ENCODE assay signal across 1 mouse cellular context in the genomic region with DNA sequence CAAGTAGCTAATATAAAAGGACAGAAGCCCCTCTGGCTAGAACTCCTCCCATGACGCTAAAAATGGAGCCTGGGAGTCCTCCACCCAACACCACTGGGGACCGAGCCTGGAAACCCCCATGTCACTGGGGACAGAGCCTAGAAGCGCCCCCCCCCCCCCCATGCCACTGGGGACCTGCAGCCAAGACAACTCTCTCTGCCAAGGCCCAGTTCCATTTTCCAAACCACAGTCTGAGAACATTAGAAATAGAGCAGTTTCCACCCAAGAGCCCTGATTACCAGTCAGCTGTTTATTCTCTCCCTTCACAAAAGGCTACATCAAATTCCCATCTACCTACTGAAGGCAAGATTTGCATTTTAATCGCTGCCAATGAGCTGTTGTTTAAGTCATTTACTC.
A peak's percentile ranks its signal among the peaks of the same experiment; 100 is the strongest.
TF ChIP-seq lines count a peak whose summit lies in the region.

No protein-coding gene starts in this region.

TF ChIP-seq in CH12.LX, 34 proteins besides CTCF, POLR2A, EP300 and RAD21 (continued from another document):
- peak; percentile 54; the same call in 1 of the 2 replicates for TF ChIP-seq SIN3A (IDR thresholded peaks at IDR 0.05; ENCODE audit: low read length)
- no peak for TF ChIP-seq MXI1 (IDR thresholded peaks at IDR 0.05; ENCODE audit: low read depth, low read length)
- TF ChIP-seq ZNF384 (IDR thresholded peaks at IDR 0.05; ENCODE audit: low read depth, low read length), result no peak
- TF ChIP-seq SMC3 (IDR thresholded peaks at IDR 0.05; ENCODE audit: low read depth, low read length), result no peak; the same call in 1 of the 2 replicates
- no peak for TF ChIP-seq ZC3H11A (IDR thresholded peaks at IDR 0.05; ENCODE audit: low read depth, low read length)
- no peak for TF ChIP-seq MYC (IDR thresholded peaks at IDR 0.05; ENCODE audit: low read depth, low read length)
- TF ChIP-seq MAX (IDR thresholded peaks at IDR 0.05; ENCODE audit: low read length), result no peak
- no peak for TF ChIP-seq JUN (IDR thresholded peaks at IDR 0.05; ENCODE audit: insufficient read depth, low read depth, low read length)
- TF ChIP-seq ZKSCAN1 (IDR thresholded peaks at IDR 0.05; ENCODE audit: borderline replicate concordance, low read depth, low read length), result no peak
- TF ChIP-seq ELF1 (IDR thresholded peaks at IDR 0.05; ENCODE audit: low read depth, low read length), result no peak
- TF ChIP-seq UBTF (IDR thresholded peaks at IDR 0.05; ENCODE audit: low read depth, low read length), result no peak
- TF ChIP-seq PAX5 (IDR thresholded peaks at IDR 0.05; ENCODE audit: low read length), result no peak
- peak; percentile 52; the same call in 1 of the 2 replicates for TF ChIP-seq TCF12 (IDR thresholded peaks at IDR 0.05; ENCODE audit: low read depth, low read length)
- TF ChIP-seq USF2 (conservative IDR thresholded peaks at IDR 0.05; ENCODE audit: low read depth, low read length), result no peak
- no peak for TF ChIP-seq TBP (conservative IDR thresholded peaks at IDR 0.05; ENCODE audit: low read depth, low read length)
- no peak for TF ChIP-seq E2F4 (IDR thresholded peaks at IDR 0.05; ENCODE audit: insufficient replicate concordance, low read depth, low read length)
- no peak for TF ChIP-seq NELFE (IDR thresholded peaks at IDR 0.05; ENCODE audit: low read depth, low read length)
